Mouse (Mus musculus) limb, embryonic 14.5 days (tissue): ENCODE data around the gene Syn2. TPM values are rescaled to one million over a fixed set of nuclear protein-coding genes. Genes with fewer than 3 reads are reported as not detected.
A peak's percentile ranks its signal among the peaks of the same experiment; 100 is the strongest.
"Not testable (repeated sequence)": the region's sequence is repeated elsewhere in the genome, so short reads cannot be mapped to it uniquely, and the experiment has no call there.

Source experiments
- ATAC-seq: fragments of 200-750 bp; cut with Nextera tagmentation; 2 replicates; pipeline ENCODE4 v1.8.0; 2017; ENCODE audit warnings: low read depth, moderate number of reproducible peaks, moderate TSS enrichment; ENCODE audit not compliant: low FRiP score
- DNase-seq: peaks from one replicate; pipeline ENCODE4 v3.0.0-alpha.2; 2015; ENCODE audit warnings: low spot score
- H3K27ac ChIP-seq: fragments of 300-500 bp; sonication (generic); replicated peaks from 2 replicates; pipeline ENCODE4 v1.5.1; 2014; ENCODE audit warnings: low read depth, mild to moderate bottlenecking, low read length, moderate library complexity, mixed read lengths
- H3K27me3 ChIP-seq: fragments of 300-500 bp; sonication (generic); 2 replicates; pipeline ENCODE4 v1.6.1; 2014; ENCODE audit warnings: low read length, mixed read lengths; ENCODE audit not compliant: control insufficient read depth, insufficient read depth
- H3K36me3 ChIP-seq: fragments of 300-500 bp; sonication (generic); 2 replicates; pipeline ENCODE4 v1.6.1; 2014; ENCODE audit warnings: mild to moderate bottlenecking, low read length, moderate library complexity, mixed read lengths; ENCODE audit not compliant: control insufficient read depth, insufficient read depth
- H3K4me1 ChIP-seq: fragments of 300-500 bp; sonication (generic); 2 replicates; pipeline ENCODE4 v1.6.1; 2014; ENCODE audit warnings: antibody characterized with exemption, low read length, mixed read lengths; ENCODE audit not compliant: control insufficient read depth, insufficient read depth
- H3K4me2 ChIP-seq: fragments of 300-500 bp; sonication (generic); replicated peaks from 2 replicates; pipeline ENCODE4 v1.6.1; 2014; ENCODE audit warnings: low read depth, mild to moderate bottlenecking, low read length, moderate library complexity; ENCODE audit not compliant: severe bottlenecking
- H3K4me3 ChIP-seq: fragments of 300-500 bp; sonication (generic); replicated peaks from 2 replicates; pipeline ENCODE4 v1.5.1; 2014; ENCODE audit warnings: low read length
- H3K9ac ChIP-seq: fragments of 300-500 bp; sonication (generic); 2 replicates; pipeline ENCODE4 v1.6.1; 2014; ENCODE audit warnings: mild to moderate bottlenecking, low read depth, low read length, moderate library complexity; ENCODE audit not compliant: severe bottlenecking
- H3K9me3 ChIP-seq: fragments of 300-500 bp; sonication (generic); 2 replicates; pipeline ENCODE4 v1.6.1; 2016; ENCODE audit warnings: low read length; ENCODE audit not compliant: control insufficient read depth
- POLR2A ChIP-seq: fragments of 200-500 bp; IDR thresholded peaks from 2 replicates; pipeline ENCODE4 v1.8.0; 2012; ENCODE audit warnings: inconsistent platforms, mild to moderate bottlenecking, moderate library complexity, borderline replicate concordance; ENCODE audit not compliant: insufficient read depth, insufficient read length; ENCODE audit errors: extremely low read depth
- WGBS: fragments of 180-500 bp; shearing (Covaris S2); extraction: QIAGEN DNeasy Blood & Tissue Kit; methylation state at CpG from one replicate; pipeline ENCODE4 v1.1.7; 2014; 5-methylcytosine and 5-hydroxymethylcytosine counted together
- polyA plus RNA-seq, 2 experiments: library from polyadenylated mRNA; depleted of rRNA in 1 of 2; stranded (reverse) in 1 of 2; unstranded in 1 of 2; fragments of >200 nt; fragmentation: Nextera tagmentation in 1 of 2; extraction: Ambion mirVana in 1 of 2; gene quantifications; 2 replicates each; pipeline versions ENCODE4 v1.2.1 to v1.2.3; 2012 to 2014

The Syn2 gene
- polyA plus RNA-seq, 2 experiments = 0.91 to 1.6 TPM

DNA sequence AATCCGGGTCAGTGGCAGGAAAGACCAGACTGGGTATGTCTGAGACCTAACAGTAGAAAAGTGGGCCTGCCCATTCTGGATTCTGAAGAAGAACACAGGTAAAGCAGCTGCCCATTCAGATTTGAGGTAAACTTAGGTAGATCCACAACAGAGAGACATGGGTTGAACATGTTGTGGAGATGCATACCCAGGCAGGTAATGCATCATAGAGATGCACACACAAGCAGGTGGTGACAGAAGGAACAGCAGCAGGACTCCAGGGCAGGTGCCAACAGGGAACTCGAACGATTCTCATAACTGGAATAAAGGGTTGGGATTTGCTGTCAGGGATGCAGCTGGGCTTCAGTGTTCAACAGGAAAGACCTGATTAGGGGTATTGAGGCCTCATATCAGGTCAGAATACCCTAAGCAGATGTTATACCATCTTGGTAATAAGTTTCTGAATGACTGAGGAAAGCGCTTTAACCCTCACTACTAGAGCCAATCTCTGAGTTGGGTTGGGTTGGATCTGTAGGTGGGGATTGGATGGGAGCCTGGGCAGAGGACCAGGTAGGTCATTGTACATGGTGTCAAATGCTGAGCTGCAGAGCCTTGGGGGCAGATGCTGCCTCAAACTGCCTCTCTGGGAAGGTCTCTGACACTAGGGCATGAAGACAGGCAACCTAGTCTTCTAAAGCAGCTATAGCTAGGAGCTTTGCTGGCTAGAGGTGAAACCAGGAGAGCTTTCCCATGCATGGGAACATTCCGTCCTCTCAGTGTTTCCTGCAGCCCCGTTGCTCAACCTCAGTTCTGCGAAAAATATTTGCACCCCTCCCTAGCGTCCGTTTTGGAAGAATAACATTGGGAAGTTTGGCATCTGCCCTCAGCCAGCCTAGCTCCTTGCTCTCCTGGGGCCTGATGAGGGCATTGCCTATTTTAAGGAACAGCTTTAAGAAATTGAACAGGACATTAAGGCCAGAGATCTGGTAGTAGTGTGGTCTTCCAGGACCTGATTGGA, 103.6 kb downstream of the Syn2 start:
- no peak overlapping the region for H3K9ac ChIP-seq
- no peaks in the 10 kb centered on the region for H3K36me3 ChIP-seq
- no peak overlapping the region for H3K27ac ChIP-seq
- no peak overlapping the region for H3K4me2 ChIP-seq
- H3K4me3 ChIP-seq = no peak overlapping the region
- no peaks in the 10 kb centered on the region for H3K27me3 ChIP-seq
- no peak for ATAC-seq
- no peak for TF ChIP-seq POLR2A
- no peaks in the 10 kb centered on the region for H3K9me3 ChIP-seq
- H3K4me1 ChIP-seq = no peaks in the 10 kb centered on the region
- 78% methylated on average over 9 of the region's 9 CpGs for WGBS
- DNase-seq = no peak

DNA sequence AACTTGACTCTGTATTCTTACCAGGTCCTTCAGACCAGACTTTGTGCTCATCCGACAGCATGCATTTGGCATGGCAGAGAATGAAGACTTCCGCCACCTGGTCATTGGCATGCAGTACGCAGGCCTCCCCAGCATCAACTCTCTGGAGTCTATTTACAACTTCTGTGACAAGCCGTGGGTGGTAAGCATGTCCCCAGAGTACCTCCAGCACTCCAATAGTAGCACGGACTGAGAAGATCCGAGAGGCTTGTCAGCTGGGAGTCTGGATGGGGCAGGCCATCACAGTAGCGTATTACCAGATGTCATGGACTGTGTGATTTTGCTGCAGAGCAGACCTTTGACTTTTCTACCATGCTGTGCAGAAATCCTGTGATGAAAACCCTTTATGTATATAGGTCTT, 104.6 kb downstream of the Syn2 start:
- no peak for TF ChIP-seq POLR2A

DNA sequence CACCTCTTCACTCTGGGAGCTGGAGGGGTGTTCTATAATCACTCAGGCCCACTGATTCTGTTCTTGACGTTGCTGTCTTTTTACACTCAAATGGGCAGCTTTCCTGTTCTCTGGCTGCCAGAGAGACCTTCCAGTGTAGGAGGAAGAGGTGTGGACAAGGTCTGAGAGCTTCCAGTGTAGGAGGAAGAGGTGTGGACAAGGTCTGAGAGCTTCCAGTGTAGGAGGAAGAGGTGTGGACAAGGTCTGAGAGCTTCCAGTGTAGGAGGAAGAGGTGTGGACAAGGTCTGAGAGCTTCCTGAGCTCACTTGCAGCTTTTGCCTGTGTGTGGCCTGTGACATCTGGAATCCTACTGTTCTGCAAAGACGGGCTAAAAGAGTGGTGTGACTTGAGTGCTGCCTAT, 105.7 kb downstream of the Syn2 start:
- H3K4me2 ChIP-seq, H3K4me3 ChIP-seq, H3K27me3 ChIP-seq, H3K4me1 ChIP-seq, DNase-seq, H3K36me3 ChIP-seq, H3K9me3 ChIP-seq, H3K27ac ChIP-seq, ATAC-seq, H3K9ac ChIP-seq: not testable (repeated sequence)
- WGBS = 41% methylated on average over 2 of the region's 2 CpGs

More for the DNA sequence above, 104.6 kb downstream of the Syn2 start:
- no peaks in the 10 kb centered on the region for H3K27me3 ChIP-seq
- DNase-seq = no peak
- no peak for ATAC-seq
- H3K4me2 ChIP-seq = no peak overlapping the region
- H3K36me3 ChIP-seq = no peaks in the 10 kb centered on the region
- WGBS = 80% methylated on average over 7 of the region's 7 CpGs
- H3K4me1 ChIP-seq = no peaks in the 10 kb centered on the region
- H3K4me3 ChIP-seq = no peak overlapping the region
- H3K27ac ChIP-seq = no peak overlapping the region
- no peak overlapping the region for H3K9ac ChIP-seq
- no peaks in the 10 kb centered on the region for H3K9me3 ChIP-seq

GRCm38 (mm10) chr6:115241131-115241699, 106.5 kb downstream of the Syn2 start:
- H3K27me3 ChIP-seq = no peaks in the 10 kb centered on the region
- WGBS = 49% methylated on average over 3 of the region's 3 CpGs
- no peaks in the 10 kb centered on the region for H3K9me3 ChIP-seq
- DNase-seq (peak; percentile 66), ATAC-seq (0 out of 2 replicates have a peak, but pooled peaks have one; percentile 34)
- no peak overlapping the region for H3K4me3 ChIP-seq
- H3K4me2 ChIP-seq = no peak overlapping the region
- no peaks in the 10 kb centered on the region for H3K4me1 ChIP-seq
- no peak overlapping the region for H3K9ac ChIP-seq
- TF ChIP-seq POLR2A = no peak
- H3K27ac ChIP-seq = no peak overlapping the region
- H3K36me3 ChIP-seq = no peaks in the 10 kb centered on the region

- H3K27me3 ChIP-seq = no peaks in the 10 kb centered on the region
- DNase-seq (no peak), ATAC-seq (no peak)
- H3K4me2 ChIP-seq = no peak overlapping the region
- no peak overlapping the region for H3K9ac ChIP-seq
- H3K9me3 ChIP-seq = no peaks in the 10 kb centered on the region
- H3K36me3 ChIP-seq = no peaks in the 10 kb centered on the region
- no peak overlapping the region for H3K27ac ChIP-seq
- no peaks in the 10 kb centered on the region for H3K4me1 ChIP-seq
- WGBS = 86% methylated on average over 3 of the region's 3 CpGs
- TF ChIP-seq POLR2A = no peak
- no peak overlapping the region for H3K4me3 ChIP-seq
Observed at GRCm38 (mm10) chr6:115241939-115242338, 107.2 kb downstream of the Syn2 start.
